Mouse (Mus musculus) G1E (cell line): Measurements from ENCODE around the gene Mrps27.

Experiments used
- CTCF ChIP-seq: IDR thresholded peaks from 2 replicates; pipeline ENCODE4 v1.5.1; 2012; ENCODE audit warnings: low read depth, low read length, inconsistent platforms, mixed read lengths
- GATA1 ChIP-seq: IDR thresholded peaks from 2 replicates; pipeline ENCODE4 v1.6.1; 2012; ENCODE audit warnings: borderline replicate concordance, low read length, inconsistent platforms, mixed read lengths

DNA sequence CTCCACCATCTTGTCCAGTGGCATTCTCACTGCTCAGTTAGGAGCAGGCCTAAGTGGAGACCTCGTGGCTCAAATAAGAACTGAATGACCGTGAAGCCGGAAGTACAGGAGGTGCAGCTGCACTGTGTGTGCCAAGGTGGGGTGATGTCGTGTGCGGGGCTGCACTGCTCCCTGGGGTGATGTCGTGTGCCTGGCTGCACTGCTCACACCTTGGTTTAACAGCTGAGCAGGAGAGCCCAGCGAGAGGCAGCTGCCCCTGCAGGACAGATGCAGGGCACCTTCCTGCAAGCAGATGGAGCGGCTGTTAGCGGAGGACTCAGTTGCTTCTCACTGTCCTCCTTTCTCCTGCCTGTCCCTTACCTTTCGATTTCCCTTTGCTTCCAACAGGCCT, 69.8 kb downstream of the Mrps27 start:
- TF ChIP-seq CTCF (no peak), GATA1 (no peak)
